Mouse (Mus musculus): ENCODE data around the gene Syncrip. TPM values are rescaled to one million over a fixed set of nuclear protein-coding genes. Genes with fewer than 3 reads are reported as not detected.

The Syncrip gene
- total and polyA plus RNA-seq, 3 experiments, result 125 to 162 (median 153) TPM

DNA sequence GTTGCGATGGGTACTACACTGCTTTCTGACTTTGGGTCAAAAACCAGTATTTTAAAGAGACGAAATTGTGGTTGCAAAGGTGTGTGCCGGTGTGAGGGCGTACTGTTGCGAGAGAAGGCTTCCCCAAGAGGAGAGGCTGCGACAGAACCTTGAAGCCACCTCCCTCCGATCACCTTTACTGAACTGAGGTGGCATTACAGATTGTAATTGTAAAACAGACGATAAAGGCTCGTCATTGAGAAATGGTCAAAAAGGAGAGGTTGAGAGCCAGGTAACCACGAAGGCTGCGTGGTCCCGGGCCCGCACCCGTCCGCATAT lies 44.2 kb downstream of the Syncrip start:
- peaks cover 9% of the 10 kb centered on the region; the same call in 1 of the 2 replicates for H3K79me2 ChIP-seq (ENCODE audit: control insufficient read depth, insufficient read depth, low read length, poor library complexity)
- TF ChIP-seq NELFE (IDR thresholded peaks at IDR 0.05; ENCODE audit: low read depth, low read length), result no peak
- TF ChIP-seq MAX (IDR thresholded peaks at IDR 0.05; ENCODE audit: low read length), result no peak
- TF ChIP-seq MAFK (IDR thresholded peaks at IDR 0.05; ENCODE audit: borderline replicate concordance, low read depth, low read length), result no peak
- no peak for TF ChIP-seq NRF1 (IDR thresholded peaks at IDR 0.05; ENCODE audit: insufficient read depth, low read depth, low read length, poor library complexity, severe bottlenecking)
- no peak for TF ChIP-seq E2F4 (IDR thresholded peaks at IDR 0.05; ENCODE audit: borderline replicate concordance, low read depth, low read length)
- no peak for TF ChIP-seq TCF12 (IDR thresholded peaks at IDR 0.05; ENCODE audit: low read depth, low read length)
- no peak for TF ChIP-seq CHD1 (IDR thresholded peaks at IDR 0.05; ENCODE audit: low read depth, low read length)
- no peak for TF ChIP-seq GABPA (IDR thresholded peaks at IDR 0.05; ENCODE audit: low read depth, low read length)
- no peak for TF ChIP-seq CHD2 (IDR thresholded peaks at IDR 0.05; ENCODE audit: low read length)
- no peak for TF ChIP-seq RCOR1 (IDR thresholded peaks at IDR 0.05; ENCODE audit: low read depth, low read length)
- no peak for TF ChIP-seq CTCF (IDR thresholded peaks at IDR 0.05 in 2 of 3, conservative IDR thresholded peaks at IDR 0.05 in 1 of 3; ENCODE audit: control insufficient read depth in 1 of 3, insufficient read depth in 1 of 3, low read depth in 2 of 3, low read length in 3 of 3, poor library complexity in 1 of 3, severe bottlenecking in 1 of 3)
- TF ChIP-seq ZNF384 (IDR thresholded peaks at IDR 0.05; ENCODE audit: low read depth, low read length), result no peak
- no peak for TF ChIP-seq EP300 (IDR thresholded peaks at IDR 0.05; ENCODE audit: low read depth in 1 of 2, low read length in 2 of 2)
- H3K27ac ChIP-seq (ENCODE audit: control insufficient read depth, low read depth, low read length), result peak overlapping the region; percentile 64
- peaks cover 0 to 23% of the 10 kb centered on the region in 2 experiments; a peak in 3 of 4 replicates for H3K36me3 ChIP-seq (ENCODE audit: control insufficient read depth in 1 of 2, insufficient read depth in 2 of 2, low read length in 2 of 2)
- peak; percentile 66 for DNase-seq (ENCODE audit: low read depth, low spot score)
- H3K4me1 ChIP-seq (ENCODE audit: control insufficient read depth in 1 of 2, insufficient read depth in 2 of 2, low read length in 2 of 2), result peaks cover 6 to 9% of the 10 kb centered on the region in 2 experiments; a peak in 2 of 4 replicates
- peak overlapping the region; percentile 78 for H3K9ac ChIP-seq (ENCODE audit: control insufficient read depth, low read depth, low read length, poor library complexity, severe bottlenecking)
- H3K9me3 ChIP-seq (replicated peaks; ENCODE audit: insufficient read depth, low read length), result no peaks in the 10 kb centered on the region
- H3K4me3 ChIP-seq (ENCODE audit: control insufficient read depth in 1 of 2, insufficient read depth in 1 of 2, low read depth in 2 of 2, low read length in 2 of 2), result peak overlapping the region; percentile 65 to 79
- H3K27me3 ChIP-seq (ENCODE audit: control insufficient read depth in 1 of 2, insufficient read depth in 2 of 2, low read length in 2 of 2), result no peaks in the 10 kb centered on the region

GRCm38 (mm10) chr9:88437342-88438236 lies 44.8 kb downstream of the Syncrip start:
- peaks cover 6 to 9% of the 10 kb centered on the region in 2 experiments; a peak in 2 of 4 replicates for H3K4me1 ChIP-seq (ENCODE audit: control insufficient read depth in 1 of 2, insufficient read depth in 2 of 2, low read length in 2 of 2)
- peak; percentile 70 for DNase-seq (ENCODE audit: low read depth, low spot score)
- no peaks in the 10 kb centered on the region for H3K9me3 ChIP-seq (replicated peaks; ENCODE audit: insufficient read depth, low read length)
- no peaks in the 10 kb centered on the region for H3K27me3 ChIP-seq (ENCODE audit: control insufficient read depth in 1 of 2, insufficient read depth in 2 of 2, low read length in 2 of 2)
- H3K27ac ChIP-seq (ENCODE audit: control insufficient read depth, low read depth, low read length), result peak overlapping the region; percentile 64
- H3K4me3 ChIP-seq (ENCODE audit: control insufficient read depth in 1 of 2, insufficient read depth in 1 of 2, low read depth in 2 of 2, low read length in 2 of 2), result peak overlapping the region; percentile 65 to 79
- peaks cover 0 to 23% of the 10 kb centered on the region in 2 experiments; a peak in 3 of 4 replicates for H3K36me3 ChIP-seq (ENCODE audit: control insufficient read depth in 1 of 2, insufficient read depth in 2 of 2, low read length in 2 of 2)
- peaks cover 9% of the 10 kb centered on the region; the same call in 1 of the 2 replicates for H3K79me2 ChIP-seq (ENCODE audit: control insufficient read depth, insufficient read depth, low read length, poor library complexity)
- H3K9ac ChIP-seq (ENCODE audit: control insufficient read depth, low read depth, low read length, poor library complexity, severe bottlenecking), result peak overlapping the region; percentile 78
- TF ChIP-seq JUND (IDR thresholded peaks at IDR 0.05; ENCODE audit: low read depth, low read length), result peak; percentile 81
- 0 out of 4 replicates have a peak, but pooled peaks of 1 of the 2 experiments have one; percentile 8 for TF ChIP-seq EP300 (IDR thresholded peaks at IDR 0.05; ENCODE audit: low read depth in 1 of 2, low read length in 2 of 2)
- peak; percentile 52 for TF ChIP-seq TAL1 (IDR thresholded peaks at IDR 0.05; ENCODE audit: low read length)
- TF ChIP-seq NELFE (IDR thresholded peaks at IDR 0.05; ENCODE audit: low read depth, low read length), result no peak
- no peak; the same call in 1 of the 2 replicates for TF ChIP-seq ETS1 (IDR thresholded peaks at IDR 0.05; ENCODE audit: low read depth, low read length)
- no peak for TF ChIP-seq NRF1 (IDR thresholded peaks at IDR 0.05; ENCODE audit: insufficient read depth, low read depth, low read length, poor library complexity, severe bottlenecking)
- no peak for TF ChIP-seq MYB (IDR thresholded peaks at IDR 0.05; ENCODE audit: low read depth, low read length)
- peak; percentile 50 for TF ChIP-seq SIN3A (IDR thresholded peaks at IDR 0.05; ENCODE audit: low read length)
- TF ChIP-seq MXI1 (IDR thresholded peaks at IDR 0.05; ENCODE audit: low read depth, low read length), result peak; percentile 75
- TF ChIP-seq RCOR1 (IDR thresholded peaks at IDR 0.05; ENCODE audit: low read depth, low read length), result no peak
- TF ChIP-seq TCF12 (IDR thresholded peaks at IDR 0.05; ENCODE audit: low read depth, low read length), result no peak

Measured in MEL (cell line).